Mouse (Mus musculus): Measurements from ENCODE around the gene Cela3a. TPM values are rescaled to one million over a fixed set of nuclear protein-coding genes. Genes with fewer than 3 reads are reported as not detected.

Gene Cela3a
- total RNA-seq (2014; rRNA removed): not detected in 2 replicates
- not detected in 2 replicates for polyA plus RNA-seq (2015; fragmentation: Nextera tagmentation; extraction: Ambion mirVana)

DNA sequence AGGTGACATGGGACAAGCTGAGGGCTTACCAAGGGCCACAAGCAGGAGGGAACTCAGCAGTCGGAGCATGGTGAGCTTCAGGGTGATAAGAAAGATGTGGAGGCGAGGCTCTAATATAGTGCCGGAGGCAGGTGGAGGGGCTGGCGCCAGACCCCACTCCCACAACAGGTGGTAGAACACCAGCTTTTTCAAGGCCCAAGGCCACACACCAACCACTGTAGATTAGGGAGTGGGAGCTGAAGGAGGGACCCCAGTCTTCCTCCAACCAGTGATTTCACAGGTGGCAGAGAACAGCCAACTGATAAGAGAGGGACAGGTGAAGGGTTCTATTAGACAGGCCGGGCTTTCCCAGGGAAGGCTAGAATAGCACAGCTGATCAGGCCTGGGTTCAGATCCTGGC is at the start of gene Cela3a:
TSS of gene Cela3a (minus strand) at position 101 of the 400 bp plus-strand sequence.
- DNase-seq (ENCODE audit: low spot score) (no peak), ATAC-seq (ENCODE audit: low FRiP score) (no peak)
- Histone ChIP-seq H3K27ac (ENCODE audit: low read depth, low read length) (no peak within 1 kb of the TSS), H3K36me3 (ENCODE audit: insufficient read depth, low read length) (no peaks in the 10 kb centered on the region), H3K27me3 (ENCODE audit: insufficient read depth, low read length) (no peaks in the 10 kb centered on the region), H3K4me2 (ENCODE audit: low read depth, low read length, poor library complexity, severe bottlenecking) (no peak within 1 kb of the TSS), H3K9ac (replicated peaks; ENCODE audit: low read length, poor library complexity, severe bottlenecking) (no peak within 1 kb of the TSS), H3K4me3 (ENCODE audit: low read depth, low read length) (no peak within 1 kb of the TSS), H3K4me1 (ENCODE audit: insufficient read depth, low read length) (no peaks in the 10 kb centered on the region), H3K9me3 (ENCODE audit: low read length) (no peaks in the 10 kb centered on the region)
- WGBS: 89% methylated on average over 5 of the region's 5 CpGs
- no peak for TF ChIP-seq CTCF (IDR thresholded peaks at IDR 0.05)

DNA sequence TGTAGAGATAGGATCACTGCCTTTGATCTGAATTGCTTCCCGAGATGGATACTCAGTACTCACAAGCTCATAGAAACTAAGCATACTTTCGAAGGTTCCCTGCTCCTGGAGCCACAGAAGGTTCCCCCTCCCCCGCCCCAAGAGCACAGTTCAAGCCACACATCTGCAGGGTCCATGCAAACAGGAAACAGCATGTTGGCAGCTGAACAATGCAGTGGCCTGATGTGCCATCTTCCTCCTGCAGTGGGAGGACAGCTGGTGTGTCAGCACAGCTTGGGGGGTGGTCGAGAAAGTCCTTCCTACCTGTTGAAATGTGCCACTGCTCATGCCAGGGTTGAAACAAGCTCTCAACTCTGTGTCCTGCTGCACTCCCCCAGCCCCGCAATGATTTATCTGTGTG is 49.3 kb upstream of the Cela3a start:
- Histone ChIP-seq H3K36me3 (ENCODE audit: insufficient read depth, low read length) (no peaks in the 10 kb centered on the region), H3K4me1 (ENCODE audit: insufficient read depth, low read length) (no peaks in the 10 kb centered on the region), H3K27me3 (ENCODE audit: insufficient read depth, low read length) (no peaks in the 10 kb centered on the region), H3K9ac (replicated peaks; ENCODE audit: low read length, poor library complexity, severe bottlenecking) (no peak overlapping the region), H3K27ac (ENCODE audit: low read depth, low read length) (no peak overlapping the region), H3K9me3 (ENCODE audit: low read length) (no peaks in the 10 kb centered on the region), H3K4me3 (ENCODE audit: low read depth, low read length) (no peak overlapping the region), H3K4me2 (ENCODE audit: low read depth, low read length, poor library complexity, severe bottlenecking) (no peak overlapping the region)
- no peak for DNase-seq (ENCODE audit: low spot score)
- WGBS: 70% methylated on average over 5 of the region's 5 CpGs
- TF ChIP-seq CTCF (IDR thresholded peaks at IDR 0.05): no peak
- ATAC-seq (ENCODE audit: low FRiP score): no peak

DNA sequence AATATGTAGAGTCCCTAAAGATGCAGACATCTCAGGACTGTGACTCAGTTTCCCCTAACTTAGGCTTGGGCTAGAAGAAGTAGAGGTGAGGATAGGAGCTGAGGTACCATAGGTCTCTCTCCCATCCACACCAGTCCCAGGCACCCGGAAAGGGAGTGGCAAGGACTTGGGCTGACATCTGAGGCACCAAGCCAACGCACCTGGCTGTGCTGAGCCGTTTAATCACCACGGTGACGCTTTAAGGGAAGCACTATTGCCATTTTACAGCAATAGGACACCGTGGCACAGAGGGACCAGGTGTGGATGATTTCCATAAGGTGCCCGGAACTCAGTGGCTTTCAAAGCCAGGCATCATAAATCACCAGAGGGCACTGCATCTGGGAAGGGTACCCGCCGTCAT is 48.7 kb upstream of the Cela3a start:
- no peaks in the 10 kb centered on the region for H3K4me1 ChIP-seq (ENCODE audit: insufficient read depth, low read length)
- TF ChIP-seq CTCF (IDR thresholded peaks at IDR 0.05): no peak
- no peaks in the 10 kb centered on the region for H3K36me3 ChIP-seq (ENCODE audit: insufficient read depth, low read length)
- no peaks in the 10 kb centered on the region for H3K27me3 ChIP-seq (ENCODE audit: insufficient read depth, low read length)
- no peak for ATAC-seq (ENCODE audit: low FRiP score)
- no peak for DNase-seq (ENCODE audit: low spot score)
- H3K9ac ChIP-seq (replicated peaks; ENCODE audit: low read length, poor library complexity, severe bottlenecking): no peak overlapping the region
- no peak overlapping the region for H3K4me3 ChIP-seq (ENCODE audit: low read depth, low read length)
- no peaks in the 10 kb centered on the region for H3K9me3 ChIP-seq (ENCODE audit: low read length)
- no peak overlapping the region for H3K4me2 ChIP-seq (ENCODE audit: low read depth, low read length, poor library complexity, severe bottlenecking)
- no peak overlapping the region for H3K27ac ChIP-seq (ENCODE audit: low read depth, low read length)
- 90% methylated on average over 9 of the region's 9 CpGs for WGBS

DNA sequence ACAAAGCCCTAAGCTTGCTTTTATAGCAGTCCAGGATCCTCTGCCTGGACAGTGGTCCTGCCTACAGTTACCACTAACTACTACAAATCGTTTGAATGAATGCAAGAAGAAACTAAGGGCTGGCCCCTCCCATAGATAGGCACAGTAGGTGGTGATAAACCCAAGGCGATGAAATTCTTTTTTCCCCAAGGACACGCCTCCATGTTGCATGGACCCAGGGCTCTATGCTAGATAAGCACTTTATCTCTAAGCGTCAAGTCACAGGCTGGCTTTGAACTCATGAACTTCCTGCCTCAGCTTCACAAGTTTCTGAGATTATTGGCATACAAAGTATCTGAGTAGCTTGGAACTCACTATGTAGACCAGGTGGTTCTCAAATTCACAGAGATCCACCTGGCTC is 47.7 kb upstream of the Cela3a start:
- 79% methylated on average over 4 of the region's 4 CpGs for WGBS
- no peak for TF ChIP-seq CTCF (IDR thresholded peaks at IDR 0.05)
- no peak for ATAC-seq (ENCODE audit: low FRiP score)

DNA sequence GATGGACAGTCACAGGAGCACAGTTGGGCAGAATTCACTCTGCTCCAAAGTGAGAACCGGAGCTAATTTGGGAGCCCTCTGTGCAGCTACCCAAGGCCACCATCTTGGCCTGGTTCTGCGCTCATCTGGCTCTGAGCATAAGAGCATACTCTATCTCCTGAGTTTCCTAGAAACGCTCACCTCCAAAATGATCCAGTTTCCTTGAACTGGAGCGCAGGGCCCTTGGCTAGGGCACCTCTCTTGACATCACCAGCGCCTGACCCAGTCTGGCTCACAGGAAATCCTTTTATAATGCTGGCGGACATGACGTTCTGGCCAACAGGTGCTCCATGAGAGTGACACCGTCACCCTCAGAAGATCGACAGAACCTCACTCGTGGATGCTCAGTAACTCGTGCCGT is 47.0 kb upstream of the Cela3a start:
- ATAC-seq (ENCODE audit: low FRiP score) (no peak), DNase-seq (ENCODE audit: low spot score) (no peak)
- Histone ChIP-seq H3K9me3 (ENCODE audit: low read length) (no peaks in the 10 kb centered on the region), H3K27ac (ENCODE audit: low read depth, low read length) (no peak overlapping the region), H3K4me1 (ENCODE audit: insufficient read depth, low read length) (no peaks in the 10 kb centered on the region), H3K4me2 (ENCODE audit: low read depth, low read length, poor library complexity, severe bottlenecking) (no peak overlapping the region), H3K36me3 (ENCODE audit: insufficient read depth, low read length) (no peaks in the 10 kb centered on the region), H3K27me3 (ENCODE audit: insufficient read depth, low read length) (no peaks in the 10 kb centered on the region), H3K9ac (replicated peaks; ENCODE audit: low read length, poor library complexity, severe bottlenecking) (no peak overlapping the region), H3K4me3 (ENCODE audit: low read depth, low read length) (no peak overlapping the region)
- 90% methylated on average over 12 of the region's 12 CpGs for WGBS
- no peak for TF ChIP-seq CTCF (IDR thresholded peaks at IDR 0.05)

More for the DNA sequence above, 47.7 kb upstream of the Cela3a start:
- no peak overlapping the region for H3K27ac ChIP-seq (ENCODE audit: low read depth, low read length)
- DNase-seq (ENCODE audit: low spot score): no peak
- H3K4me1 ChIP-seq (ENCODE audit: insufficient read depth, low read length): no peaks in the 10 kb centered on the region
- H3K36me3 ChIP-seq (ENCODE audit: insufficient read depth, low read length): no peaks in the 10 kb centered on the region
- no peak overlapping the region for H3K4me2 ChIP-seq (ENCODE audit: low read depth, low read length, poor library complexity, severe bottlenecking)
- H3K27me3 ChIP-seq (ENCODE audit: insufficient read depth, low read length): no peaks in the 10 kb centered on the region
- no peak overlapping the region for H3K9ac ChIP-seq (replicated peaks; ENCODE audit: low read length, poor library complexity, severe bottlenecking)
- no peaks in the 10 kb centered on the region for H3K9me3 ChIP-seq (ENCODE audit: low read length)
- no peak overlapping the region for H3K4me3 ChIP-seq (ENCODE audit: low read depth, low read length)

DNA sequence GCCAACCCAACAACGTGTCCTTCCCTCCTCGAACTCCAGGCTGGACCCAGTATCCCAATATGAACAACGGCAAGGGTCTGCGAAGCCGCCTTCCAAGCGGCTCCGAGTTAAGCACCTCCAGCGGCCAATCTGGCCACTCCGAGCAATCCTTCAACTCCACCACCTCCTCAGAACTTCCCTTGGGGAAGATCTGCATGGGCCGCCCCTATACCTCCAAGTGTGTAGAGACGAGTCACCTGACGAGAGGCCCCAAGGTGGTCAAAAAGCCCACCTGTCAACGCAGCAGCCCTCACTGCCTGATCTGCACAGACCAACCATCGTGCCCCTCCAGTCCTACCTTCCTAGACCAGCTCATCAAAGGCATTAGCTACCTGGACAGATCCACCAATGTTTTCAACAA is 45.0 kb upstream of the Cela3a start:
- no peak for TF ChIP-seq CTCF (IDR thresholded peaks at IDR 0.05)
- DNase-seq (ENCODE audit: low spot score) (no peak), ATAC-seq (ENCODE audit: low FRiP score) (no peak)
- no peaks in the 10 kb centered on the region for H3K36me3 ChIP-seq (ENCODE audit: insufficient read depth, low read length)
- no peak overlapping the region for H3K9ac ChIP-seq (replicated peaks; ENCODE audit: low read length, poor library complexity, severe bottlenecking)
- no peak overlapping the region for H3K4me2 ChIP-seq (ENCODE audit: low read depth, low read length, poor library complexity, severe bottlenecking)
- no peaks in the 10 kb centered on the region for H3K4me1 ChIP-seq (ENCODE audit: insufficient read depth, low read length)
- no peaks in the 10 kb centered on the region for H3K27me3 ChIP-seq (ENCODE audit: insufficient read depth, low read length)
- no peak overlapping the region for H3K27ac ChIP-seq (ENCODE audit: low read depth, low read length)
- H3K9me3 ChIP-seq (ENCODE audit: low read length): no peaks in the 10 kb centered on the region
- no peak overlapping the region for H3K4me3 ChIP-seq (ENCODE audit: low read depth, low read length)
- WGBS: 93% methylated on average over 14 of the region's 14 CpGs

Data from midbrain, postnatal 0 days (tissue).